Mouse (Mus musculus) bone marrow, adult 2 months (tissue): ENCODE measurements around the gene Rab27a.

Experiments
- CTCF ChIP-seq: fragments of 200-500 bp; IDR thresholded peaks from 2 replicates; pipeline ENCODE4 v1.5.1; 2011; ENCODE audit warnings: low read length, control low read depth; ENCODE audit not compliant: control insufficient read depth, insufficient read depth
- POLR2A ChIP-seq: fragments of 200-500 bp; IDR thresholded peaks from 2 replicates; pipeline ENCODE4 v1.6.1; 2011; ENCODE audit warnings: low read depth, mild to moderate bottlenecking, control low read depth, low read length, borderline replicate concordance; ENCODE audit not compliant: control insufficient read depth

DNA sequence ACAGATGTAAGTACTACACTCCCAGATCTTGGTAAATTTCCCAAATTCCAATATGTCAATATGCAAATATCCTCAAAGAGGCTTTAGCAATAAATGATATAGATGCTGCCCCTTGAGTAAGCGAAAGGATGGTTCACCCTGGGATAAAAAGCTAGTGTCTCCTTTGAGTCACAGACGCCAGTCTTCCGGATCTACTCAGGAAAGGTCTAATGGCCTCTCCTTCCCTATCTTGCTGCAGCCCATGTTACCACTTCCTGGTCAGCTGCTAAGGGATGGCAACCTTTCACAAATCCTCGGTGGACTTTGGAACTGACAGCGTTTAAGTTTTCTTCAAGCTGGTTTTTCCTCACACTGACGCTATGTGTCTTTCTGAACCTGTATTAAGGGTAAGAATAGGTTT lies 24.0 kb downstream of the Rab27a start:
- TF ChIP-seq POLR2A, result no peak
- no peak for TF ChIP-seq CTCF
